Mouse (Mus musculus): ENCODE data around the gene Cdk8. TPM values are rescaled to one million over a fixed set of nuclear protein-coding genes. Genes with fewer than 3 reads are reported as not detected.

Gene Cdk8
- total and polyA plus RNA-seq, 3 experiments: 139 to 745 (median 154) TPM

DNA sequence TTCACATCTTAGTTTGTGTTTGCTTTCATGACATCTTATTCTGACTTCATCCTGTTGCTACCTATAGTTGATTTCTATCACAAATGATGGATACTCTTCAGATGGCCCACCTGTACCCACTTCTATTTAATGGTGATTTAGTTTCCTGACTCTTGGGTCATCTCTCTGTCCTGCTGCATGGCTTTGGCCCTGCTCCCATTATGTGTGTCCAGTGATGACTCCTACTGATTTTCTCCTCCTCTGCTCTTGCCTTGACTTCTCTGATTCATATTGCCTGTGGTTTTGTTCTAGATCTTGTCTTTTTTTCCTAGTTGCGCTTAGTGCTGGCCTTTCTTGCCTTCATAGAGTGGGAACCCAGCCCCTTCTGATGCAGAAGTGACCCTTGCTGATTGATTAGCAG, 15.4 kb downstream of the Cdk8 start:
- Histone ChIP-seq H3K27ac (ENCODE audit: control insufficient read depth, low read depth, low read length) (no peak overlapping the region), H3K9ac (ENCODE audit: control insufficient read depth, low read depth, low read length, poor library complexity, severe bottlenecking) (no peak overlapping the region), H3K4me3 (ENCODE audit: control insufficient read depth in 1 of 2, insufficient read depth in 1 of 2, low read depth in 2 of 2, low read length in 2 of 2) (no peak overlapping the region), H3K79me2 (ENCODE audit: control insufficient read depth, insufficient read depth, low read length, poor library complexity) (peaks cover 73% of the 10 kb centered on the region), H3K9me3 (replicated peaks; ENCODE audit: insufficient read depth, low read length) (no peaks in the 10 kb centered on the region), H3K27me3 (ENCODE audit: control insufficient read depth in 1 of 2, insufficient read depth in 2 of 2, low read length in 2 of 2) (no peaks in the 10 kb centered on the region), H3K4me1 (ENCODE audit: control insufficient read depth in 1 of 2, insufficient read depth in 2 of 2, low read length in 2 of 2) (peaks cover 29 to 40% of the 10 kb centered on the region in 2 experiments), H3K36me3 (ENCODE audit: control insufficient read depth in 1 of 2, insufficient read depth in 2 of 2, low read length in 2 of 2) (peaks cover 16 to 56% of the 10 kb centered on the region in 2 experiments)
- DNase-seq (ENCODE audit: low read depth, low spot score): no peak
- no peak for TF ChIP-seq ZNF384 (IDR thresholded peaks at IDR 0.05; ENCODE audit: low read depth, low read length)

GRCm38 (mm10) chr5:146247709-146248108, 16.7 kb downstream of the Cdk8 start:
- Histone ChIP-seq H3K27me3 (ENCODE audit: control insufficient read depth in 1 of 2, insufficient read depth in 2 of 2, low read length in 2 of 2) (no peaks in the 10 kb centered on the region), H3K9ac (ENCODE audit: control insufficient read depth, low read depth, low read length, poor library complexity, severe bottlenecking) (no peak overlapping the region), H3K4me3 (ENCODE audit: control insufficient read depth in 1 of 2, insufficient read depth in 1 of 2, low read depth in 2 of 2, low read length in 2 of 2) (no peak overlapping the region), H3K36me3 (ENCODE audit: control insufficient read depth in 1 of 2, insufficient read depth in 2 of 2, low read length in 2 of 2) (peaks cover 23 to 56% of the 10 kb centered on the region in 2 experiments), H3K79me2 (ENCODE audit: control insufficient read depth, insufficient read depth, low read length, poor library complexity) (peaks cover 72% of the 10 kb centered on the region), H3K27ac (ENCODE audit: control insufficient read depth, low read depth, low read length) (no peak overlapping the region), H3K4me1 (ENCODE audit: control insufficient read depth in 1 of 2, insufficient read depth in 2 of 2, low read length in 2 of 2) (peaks cover 29 to 40% of the 10 kb centered on the region in 2 experiments), H3K9me3 (replicated peaks; ENCODE audit: insufficient read depth, low read length) (no peaks in the 10 kb centered on the region)
- TF ChIP-seq ELF1 (IDR thresholded peaks at IDR 0.05; ENCODE audit: low read depth, low read length) (no peak), UBTF (IDR thresholded peaks at IDR 0.05; ENCODE audit: borderline replicate concordance, insufficient read depth, low read depth, low read length) (no peak), MAFK (IDR thresholded peaks at IDR 0.05; ENCODE audit: borderline replicate concordance, low read depth, low read length) (no peak), E2F4 (IDR thresholded peaks at IDR 0.05; ENCODE audit: borderline replicate concordance, low read depth, low read length) (no peak)
- DNase-seq (ENCODE audit: low read depth, low spot score): no peak

DNA sequence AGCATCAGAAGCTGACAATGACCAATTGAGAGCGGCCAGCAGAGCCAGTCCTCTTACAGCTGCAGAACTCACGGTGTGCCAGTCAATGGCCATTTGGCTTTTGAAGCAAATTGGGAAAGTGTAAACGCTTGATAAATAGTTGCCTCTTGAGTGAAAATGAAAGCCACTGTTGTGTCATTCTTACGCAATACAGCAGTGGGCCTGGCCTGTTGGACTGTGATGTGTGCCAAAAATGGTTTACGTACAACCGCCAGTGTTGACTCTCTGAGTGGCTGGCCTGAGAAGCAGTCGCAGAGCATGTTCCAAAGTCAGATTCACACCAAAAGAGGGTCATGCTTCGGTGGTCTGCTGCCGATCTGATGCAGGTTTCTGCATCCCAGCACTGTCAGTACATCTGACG, 17.7 kb downstream of the Cdk8 start:
- Histone ChIP-seq H3K27me3 (ENCODE audit: control insufficient read depth in 1 of 2, insufficient read depth in 2 of 2, low read length in 2 of 2) (no peaks in the 10 kb centered on the region), H3K27ac (ENCODE audit: control insufficient read depth, low read depth, low read length) (no peak overlapping the region), H3K9me3 (replicated peaks; ENCODE audit: insufficient read depth, low read length) (no peaks in the 10 kb centered on the region), H3K4me1 (ENCODE audit: control insufficient read depth in 1 of 2, insufficient read depth in 2 of 2, low read length in 2 of 2) (peaks cover 29 to 40% of the 10 kb centered on the region in 2 experiments), H3K79me2 (ENCODE audit: control insufficient read depth, insufficient read depth, low read length, poor library complexity) (peaks cover 73% of the 10 kb centered on the region), H3K4me3 (ENCODE audit: control insufficient read depth in 1 of 2, insufficient read depth in 1 of 2, low read depth in 2 of 2, low read length in 2 of 2) (no peak overlapping the region), H3K9ac (ENCODE audit: control insufficient read depth, low read depth, low read length, poor library complexity, severe bottlenecking) (no peak overlapping the region), H3K36me3 (ENCODE audit: control insufficient read depth in 1 of 2, insufficient read depth in 2 of 2, low read length in 2 of 2) (peaks cover 25 to 51% of the 10 kb centered on the region in 2 experiments)
- no peak for TF ChIP-seq EP300 (IDR thresholded peaks at IDR 0.05; ENCODE audit: low read depth in 1 of 2, low read length in 2 of 2)
- no peak for TF ChIP-seq CHD1 (IDR thresholded peaks at IDR 0.05; ENCODE audit: low read depth, low read length)
- no peak for TF ChIP-seq BHLHE40 (IDR thresholded peaks at IDR 0.05; ENCODE audit: borderline replicate concordance, low read depth, low read length)
- TF ChIP-seq MAZ (IDR thresholded peaks at IDR 0.05; ENCODE audit: low read depth, low read length): no peak
- TF ChIP-seq ZKSCAN1 (IDR thresholded peaks at IDR 0.05; ENCODE audit: low read depth, low read length): no peak
- TF ChIP-seq ZC3H11A (IDR thresholded peaks at IDR 0.05; ENCODE audit: low read depth, low read length): no peak
- TF ChIP-seq TAL1 (IDR thresholded peaks at IDR 0.05; ENCODE audit: low read length): no peak
- no peak for TF ChIP-seq POLR2AphosphoS2 (IDR thresholded peaks at IDR 0.05; ENCODE audit: low read length)
- TF ChIP-seq POLR2AphosphoS5 (IDR thresholded peaks at IDR 0.05; ENCODE audit: borderline replicate concordance, low read depth, low read length): no peak
- TF ChIP-seq KAT2A (conservative IDR thresholded peaks at IDR 0.05; ENCODE audit: low read depth, low read length): no peak
- TF ChIP-seq CTCF (IDR thresholded peaks at IDR 0.05 in 2 of 3, conservative IDR thresholded peaks at IDR 0.05 in 1 of 3; ENCODE audit: control insufficient read depth in 1 of 3, insufficient read depth in 1 of 3, low read depth in 2 of 3, low read length in 3 of 3, poor library complexity in 1 of 3, severe bottlenecking in 1 of 3): no peak
- TF ChIP-seq JUND (IDR thresholded peaks at IDR 0.05; ENCODE audit: low read depth, low read length): no peak
- no peak for TF ChIP-seq MYC (IDR thresholded peaks at IDR 0.05; ENCODE audit: low read depth, low read length)
- TF ChIP-seq CHD2 (IDR thresholded peaks at IDR 0.05; ENCODE audit: low read length): no peak
- DNase-seq (ENCODE audit: low read depth, low spot score): no peak

Measured in MEL (cell line).